Mouse (Mus musculus): ENCODE measurements around the gene Kcnc1. TPM values are rescaled to one million over a fixed set of nuclear protein-coding genes. Genes with fewer than 3 reads are reported as not detected.
A peak's percentile ranks its signal among the peaks of the same experiment; 100 is the strongest.

Gene Kcnc1
- total and polyA plus RNA-seq, 2 experiments from 2014 or later = 25.0 to 43.7 TPM

GRCm38 (mm10) chr7:46361776-46362175, 34.5 kb upstream of the Kcnc1 start:
- no peaks in the 10 kb centered on the region for H3K4me1 ChIP-seq (ENCODE audit: insufficient read depth, low read length)
- no peak for TF ChIP-seq CTCF (IDR thresholded peaks at IDR 0.05; ENCODE audit: low read depth)
- no peak overlapping the region for H3K27ac ChIP-seq
- no peak overlapping the region for H3K9ac ChIP-seq (replicated peaks; ENCODE audit: low read length)
- no peak overlapping the region for H3K4me2 ChIP-seq (ENCODE audit: low read depth, low read length)
- no peak for ATAC-seq
- no peaks in the 10 kb centered on the region for H3K36me3 ChIP-seq (ENCODE audit: insufficient read depth, low read length)
- H3K9me3 ChIP-seq (ENCODE audit: low read length) = no peaks in the 10 kb centered on the region
- no peaks in the 10 kb centered on the region for H3K27me3 ChIP-seq (ENCODE audit: insufficient read depth, low read length)
- no peak for DNase-seq (ENCODE audit: low spot score)
- no peak overlapping the region for H3K4me3 ChIP-seq (ENCODE audit: low read length)

GRCm38 (mm10) chr7:46364154-46364553, 32.1 kb upstream of the Kcnc1 start:
- DNase-seq (ENCODE audit: low spot score) = no peak
- H3K27me3 ChIP-seq (ENCODE audit: insufficient read depth, low read length) = no peaks in the 10 kb centered on the region
- H3K4me3 ChIP-seq (ENCODE audit: low read length) = no peak overlapping the region
- H3K4me2 ChIP-seq (ENCODE audit: low read depth, low read length) = no peak overlapping the region
- H3K9ac ChIP-seq (replicated peaks; ENCODE audit: low read length) = no peak overlapping the region
- no peak overlapping the region for H3K27ac ChIP-seq
- no peaks in the 10 kb centered on the region for H3K4me1 ChIP-seq (ENCODE audit: insufficient read depth, low read length)
- WGBS = 41% methylated on average over 5 of the region's 5 CpGs
- ATAC-seq = no peak
- no peaks in the 10 kb centered on the region for H3K36me3 ChIP-seq (ENCODE audit: insufficient read depth, low read length)
- no peaks in the 10 kb centered on the region for H3K9me3 ChIP-seq (ENCODE audit: low read length)
- TF ChIP-seq CTCF (IDR thresholded peaks at IDR 0.05; ENCODE audit: low read depth) = no peak

GRCm38 (mm10) chr7:46365810-46366209, 30.5 kb upstream of the Kcnc1 start:
- DNase-seq (ENCODE audit: low spot score) = no peak
- no peak overlapping the region for H3K27ac ChIP-seq
- no peaks in the 10 kb centered on the region for H3K27me3 ChIP-seq (ENCODE audit: insufficient read depth, low read length)
- no peak overlapping the region for H3K9ac ChIP-seq (replicated peaks; ENCODE audit: low read length)
- no peaks in the 10 kb centered on the region for H3K9me3 ChIP-seq (ENCODE audit: low read length)
- WGBS = 74% methylated on average over 1 of the region's 1 CpGs
- H3K36me3 ChIP-seq (ENCODE audit: insufficient read depth, low read length) = no peaks in the 10 kb centered on the region
- H3K4me3 ChIP-seq (ENCODE audit: low read length) = no peak overlapping the region
- no peak overlapping the region for H3K4me2 ChIP-seq (ENCODE audit: low read depth, low read length)
- H3K4me1 ChIP-seq (ENCODE audit: insufficient read depth, low read length) = no peaks in the 10 kb centered on the region
- ATAC-seq = no peak
- no peak for TF ChIP-seq CTCF (IDR thresholded peaks at IDR 0.05; ENCODE audit: low read depth)

- Histone ChIP-seq H3K9me3 (ENCODE audit: low read length) (no peaks in the 10 kb centered on the region), H3K9ac (replicated peaks; ENCODE audit: low read length) (no peak overlapping the region), H3K36me3 (ENCODE audit: insufficient read depth, low read length) (no peaks in the 10 kb centered on the region), H3K27ac (no peak overlapping the region), H3K4me1 (ENCODE audit: insufficient read depth, low read length) (no peaks in the 10 kb centered on the region), H3K27me3 (ENCODE audit: insufficient read depth, low read length) (peaks cover 16% of the 10 kb centered on the region), H3K4me2 (ENCODE audit: low read depth, low read length) (no peak overlapping the region), H3K4me3 (ENCODE audit: low read length) (no peak overlapping the region)
- no peak for ATAC-seq
- no peak for TF ChIP-seq CTCF (IDR thresholded peaks at IDR 0.05; ENCODE audit: low read depth)
- DNase-seq (ENCODE audit: low spot score) = no peak
- 73% methylated on average over 4 of the region's 4 CpGs for WGBS
These were observed 25.2 kb upstream of the Kcnc1 start for GRCm38 (mm10) chr7:46371104-46371503.

- H3K9me3 ChIP-seq (ENCODE audit: low read length) = no peaks in the 10 kb centered on the region
- H3K4me2 ChIP-seq (ENCODE audit: low read depth, low read length) = peak within 1 kb of the TSS; percentile 42
- ATAC-seq (peak; percentile 24; the same call in 1 of the 2 replicates), DNase-seq (ENCODE audit: low spot score) (peak; percentile 6)
- H3K4me1 ChIP-seq (ENCODE audit: insufficient read depth, low read length) = peaks cover 6% of the 10 kb centered on the region; the same call in 1 of the 2 replicates
- WGBS = 3% methylated on average over 43 of the region's 44 CpGs
- no peak within 1 kb of the TSS for H3K27ac ChIP-seq
- H3K4me3 ChIP-seq (ENCODE audit: low read length) = peak within 1 kb of the TSS; percentile 14
- no peak for TF ChIP-seq CTCF (IDR thresholded peaks at IDR 0.05; ENCODE audit: low read depth)
- H3K36me3 ChIP-seq (ENCODE audit: insufficient read depth, low read length) = no peaks in the 10 kb centered on the region
- H3K27me3 ChIP-seq (ENCODE audit: insufficient read depth, low read length) = peaks cover 41% of the 10 kb centered on the region
- H3K9ac ChIP-seq (replicated peaks; ENCODE audit: low read length) = no peak within 1 kb of the TSS
These were observed 19.9 kb upstream of the Kcnc1 start, which contains the start of gene Myod1 for GRCm38 (mm10) chr7:46376172-46377007. Myod1 (plus strand) TSS chr7:46376474.

GRCm38 (mm10) chr7:46377008-46377346, 19.3 kb upstream of the Kcnc1 start:
- H3K27ac ChIP-seq = no peak overlapping the region
- peaks cover 6% of the 10 kb centered on the region; the same call in 1 of the 2 replicates for H3K4me1 ChIP-seq (ENCODE audit: insufficient read depth, low read length)
- WGBS = under 1% methylated on average over 33 of the region's 33 CpGs
- H3K27me3 ChIP-seq (ENCODE audit: insufficient read depth, low read length) = peaks cover 41% of the 10 kb centered on the region
- no peaks in the 10 kb centered on the region for H3K9me3 ChIP-seq (ENCODE audit: low read length)
- peak overlapping the region; percentile 14 for H3K4me3 ChIP-seq (ENCODE audit: low read length)
- no peaks in the 10 kb centered on the region for H3K36me3 ChIP-seq (ENCODE audit: insufficient read depth, low read length)
- TF ChIP-seq CTCF (IDR thresholded peaks at IDR 0.05; ENCODE audit: low read depth) = peak; percentile 75
- ATAC-seq (peak; percentile 33; the same call in 1 of the 2 replicates), DNase-seq (ENCODE audit: low spot score) (peak; percentile 69)
- H3K4me2 ChIP-seq (ENCODE audit: low read depth, low read length) = peak overlapping the region; percentile 42
- no peak overlapping the region for H3K9ac ChIP-seq (replicated peaks; ENCODE audit: low read length)

- DNase-seq (ENCODE audit: low spot score) = peak; percentile 19
- H3K27me3 ChIP-seq (ENCODE audit: insufficient read depth, low read length) = peaks cover 41% of the 10 kb centered on the region
- peak; percentile 62 for TF ChIP-seq CTCF (IDR thresholded peaks at IDR 0.05; ENCODE audit: low read depth)
These were observed 18.2 kb upstream of the Kcnc1 start for GRCm38 (mm10) chr7:46378123-46378522.

More at GRCm38 (mm10) chr7:46378123-46378522, 18.2 kb upstream of the Kcnc1 start:
- H3K4me3 ChIP-seq (ENCODE audit: low read length) = no peak overlapping the region
- H3K4me2 ChIP-seq (ENCODE audit: low read depth, low read length) = peak overlapping the region; percentile 42
- WGBS = 2% methylated on average over 22 of the region's 22 CpGs
- H3K36me3 ChIP-seq (ENCODE audit: insufficient read depth, low read length) = no peaks in the 10 kb centered on the region
- H3K4me1 ChIP-seq (ENCODE audit: insufficient read depth, low read length) = peaks cover 6% of the 10 kb centered on the region; the same call in 1 of the 2 replicates
- H3K27ac ChIP-seq = no peak overlapping the region
- no peak overlapping the region for H3K9ac ChIP-seq (replicated peaks; ENCODE audit: low read length)
- no peaks in the 10 kb centered on the region for H3K9me3 ChIP-seq (ENCODE audit: low read length)
- ATAC-seq = no peak

All from hindbrain, postnatal 0 days (tissue).